Mouse (Mus musculus): Measurements from ENCODE around the gene Tmem107.

The Tmem107 gene

GRCm38 (mm10) chr11:69070590-69071222, at the start of gene Tmem107:
Gene Tmem107 (plus strand): TSS chr11:69070806.
- DNase-seq (ENCODE audit: low read depth in 1 of 2, low spot score in 2 of 2), result peak; percentile 73 to 84

GRCm38 (mm10) chr11:69026562-69026961, 44.0 kb upstream of the Tmem107 start:
- no peak for DNase-seq (ENCODE audit: low read depth in 1 of 2, low spot score in 2 of 2)

- no peak for DNase-seq (ENCODE audit: low read depth in 1 of 2, low spot score in 2 of 2)
Measured at GRCm38 (mm10) chr11:69028805-69029204, 41.8 kb upstream of the Tmem107 start.

GRCm38 (mm10) chr11:69033552-69033951, 37.1 kb upstream of the Tmem107 start:
- DNase-seq (ENCODE audit: low read depth in 1 of 2, low spot score in 2 of 2), result no peak

- DNase-seq (ENCODE audit: low read depth in 1 of 2, low spot score in 2 of 2), result no peak
Measured at GRCm38 (mm10) chr11:69034585-69034984, 36.0 kb upstream of the Tmem107 start.

- no peak for DNase-seq (ENCODE audit: low read depth in 1 of 2, low spot score in 2 of 2)
Measured at GRCm38 (mm10) chr11:69035411-69035810, 35.2 kb upstream of the Tmem107 start.

GRCm38 (mm10) chr11:69035849-69036248, 34.8 kb upstream of the Tmem107 start:
- DNase-seq (ENCODE audit: low read depth in 1 of 2, low spot score in 2 of 2), result peak; percentile 81 to 84

- DNase-seq (ENCODE audit: low read depth in 1 of 2, low spot score in 2 of 2), result peak; percentile 66 to 81
Measured at GRCm38 (mm10) chr11:69036486-69037230, 33.9 kb upstream of the Tmem107 start.

- DNase-seq (ENCODE audit: low read depth in 1 of 2, low spot score in 2 of 2), result peak in 1 of 2 experiments; percentile 73
Measured at GRCm38 (mm10) chr11:69037231-69038061, 33.2 kb upstream of the Tmem107 start.

GRCm38 (mm10) chr11:69038173-69038572, 32.4 kb upstream of the Tmem107 start:
- no peak for DNase-seq (ENCODE audit: low read depth in 1 of 2, low spot score in 2 of 2)

GRCm38 (mm10) chr11:69045531-69046394, 24.8 kb upstream of the Tmem107 start, which contains the start of gene Aurkb:
Gene Aurkb (plus strand): TSS chr11:69045647.
- peak in 1 of 2 experiments; percentile 52 for DNase-seq (ENCODE audit: low read depth in 1 of 2, low spot score in 2 of 2)

GRCm38 (mm10) chr11:69046395-69046774, 24.2 kb upstream of the Tmem107 start:
- DNase-seq (ENCODE audit: low read depth in 1 of 2, low spot score in 2 of 2), result no peak

GRCm38 (mm10) chr11:69047592-69047991, 23.0 kb upstream of the Tmem107 start:
- no peak for DNase-seq (ENCODE audit: low read depth in 1 of 2, low spot score in 2 of 2)

- no peak for DNase-seq (ENCODE audit: low read depth in 1 of 2, low spot score in 2 of 2)
Measured at GRCm38 (mm10) chr11:69048151-69048550, 22.5 kb upstream of the Tmem107 start.

- no peak for DNase-seq (ENCODE audit: low read depth in 1 of 2, low spot score in 2 of 2)
Measured at GRCm38 (mm10) chr11:69050748-69051147, 19.9 kb upstream of the Tmem107 start.

- no peak for DNase-seq (ENCODE audit: low read depth in 1 of 2, low spot score in 2 of 2)
Measured at GRCm38 (mm10) chr11:69051771-69052170, 18.8 kb upstream of the Tmem107 start.

- DNase-seq (ENCODE audit: low read depth in 1 of 2, low spot score in 2 of 2), result no peak
Measured at GRCm38 (mm10) chr11:69052824-69053421, 17.7 kb upstream of the Tmem107 start.

GRCm38 (mm10) chr11:69053848-69054247, 16.8 kb upstream of the Tmem107 start:
- no peak for DNase-seq (ENCODE audit: low read depth in 1 of 2, low spot score in 2 of 2)

GRCm38 (mm10) chr11:69058265-69058664, 12.3 kb upstream of the Tmem107 start:
- no peak for DNase-seq (ENCODE audit: low read depth in 1 of 2, low spot score in 2 of 2)

- no peak for DNase-seq (ENCODE audit: low read depth in 1 of 2, low spot score in 2 of 2)
Measured at GRCm38 (mm10) chr11:69058729-69059356, 11.8 kb upstream of the Tmem107 start.
